Comparison of ENCODE assay signal across 8 mouse cellular contexts in the genomic region with DNA sequence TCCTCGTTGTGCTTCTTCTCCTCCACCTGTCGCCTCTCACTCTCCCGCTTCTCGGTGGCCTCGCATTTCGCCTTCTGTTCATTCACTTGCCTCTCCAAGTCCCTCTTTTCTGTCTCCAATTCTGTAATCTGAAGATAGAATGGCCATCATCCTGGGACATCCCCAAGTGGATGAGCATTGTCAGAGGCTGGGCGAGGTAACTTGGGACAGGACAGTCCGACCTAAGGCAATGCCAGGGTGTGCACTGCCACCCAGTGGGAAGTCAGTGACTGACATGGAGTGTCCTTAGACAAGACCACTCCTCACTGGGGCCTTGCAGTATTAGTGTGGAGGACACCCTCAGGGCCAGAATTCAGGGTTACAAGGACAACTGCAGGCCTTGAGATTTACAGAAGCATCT. TPM values are rescaled to one million over a fixed set of nuclear protein-coding genes. Genes with fewer than 3 reads are reported as not detected.
DNase-seq lines count a peak whose midpoint lies in the region; ATAC-seq and TF ChIP-seq lines count a peak whose summit lies in the region.

No protein-coding gene starts in this region.

- no peak overlapping the region for H3K4me3 ChIP-seq in CH12.LX (replicated peaks in 1 of 3; ENCODE audit: low read depth in 2 of 3, low read length in 2 of 3, poor library complexity in 1 of 3)
- H3K4me3 ChIP-seq in forebrain, embryonic 14.5 days (ENCODE audit: low read depth, low read length): no peak overlapping the region
- H3K4me3 ChIP-seq in lung, embryonic 14.5 days (ENCODE audit: low read depth, low read length): no peak overlapping the region
- H3K4me3 ChIP-seq in olfactory bulb, adult 2 months (ENCODE audit: insufficient read depth, low read depth, low read length): no peak overlapping the region

- dilution Hi-C loops in CH12.LX (cut with MboI; ENCODE audit: extremely low pct_ligation_motif_present, extremely low pct_unique_long_range_greater_than_20kb, low sequenced_read_pairs): loop anchor here (25.0 kb wide), 1 partner anchor 97 kb away; no protein-coding TSS in a partner anchor

- no peak overlapping the region for H3K27ac ChIP-seq in CH12.LX (ENCODE audit: insufficient read depth, low read depth)
- no peak overlapping the region for H3K27ac ChIP-seq in forebrain, embryonic 14.5 days (ENCODE audit: low read depth, low read length)
- no peak overlapping the region for H3K27ac ChIP-seq in lung, embryonic 14.5 days (ENCODE audit: low read depth)
- H3K27ac ChIP-seq in olfactory bulb, adult 2 months (ENCODE audit: insufficient read depth, low read depth, low read length): no peak overlapping the region

- peaks cover 25 to 49% of the 10 kb centered on the region in 2 experiments for H3K36me3 ChIP-seq in CH12.LX (replicated peaks in 1 of 2; ENCODE audit: control insufficient read depth in 1 of 2, insufficient read depth in 1 of 2, low read length in 1 of 2)
- peaks cover 26% of the 10 kb centered on the region for H3K36me3 ChIP-seq in forebrain, embryonic 14.5 days (ENCODE audit: control insufficient read depth, insufficient read depth, low read length)
- peaks cover 24% of the 10 kb centered on the region for H3K36me3 ChIP-seq in lung, embryonic 14.5 days (ENCODE audit: insufficient read depth)

- WGBS in forebrain, embryonic 14.5 days: 2% methylated on average over 8 of the region's 8 CpGs
- WGBS in lung, embryonic 14.5 days: 2% methylated on average over 8 of the region's 8 CpGs
- 9% methylated on average over 8 of the region's 8 CpGs for WGBS in olfactory bulb, adult 2 months

- no peaks in the 10 kb centered on the region for H3K27me3 ChIP-seq in CH12.LX (replicated peaks)
- H3K27me3 ChIP-seq in forebrain, embryonic 14.5 days (replicated peaks; ENCODE audit: control insufficient read depth, insufficient read depth, low read length): no peaks in the 10 kb centered on the region
- H3K27me3 ChIP-seq in lung, embryonic 14.5 days (ENCODE audit: insufficient read depth, low read length): no peaks in the 10 kb centered on the region

- peak; percentile 12 to 82; a peak in 2 of 4 replicates for TF ChIP-seq CTCF in CH12.LX (conservative IDR thresholded peaks at IDR 0.05 in 1 of 2, IDR thresholded peaks at IDR 0.05 in 1 of 2; ENCODE audit: low read depth in 2 of 2, low read length in 2 of 2)
- peak; percentile 90 for TF ChIP-seq CTCF in lung, embryonic 14.5 days (IDR thresholded peaks at IDR 0.05; ENCODE audit: low read depth)
- TF ChIP-seq CTCF in olfactory bulb, adult 2 months (IDR thresholded peaks at IDR 0.05; ENCODE audit: insufficient read depth, low read depth, low read length): peak; percentile 25; the same call in 1 of the 2 replicates

- H3K9me3 ChIP-seq in CH12.LX (replicated peaks; ENCODE audit: low read length): no peaks in the 10 kb centered on the region
- H3K9me3 ChIP-seq in forebrain, embryonic 14.5 days (replicated peaks; ENCODE audit: control insufficient read depth, low read length): no peaks in the 10 kb centered on the region
- H3K9me3 ChIP-seq in lung, embryonic 14.5 days (ENCODE audit: low read depth, low read length): no peaks in the 10 kb centered on the region

- H3K9ac ChIP-seq in CH12.LX (ENCODE audit: insufficient read depth, low read depth): no peak overlapping the region
- no peak overlapping the region for H3K9ac ChIP-seq in forebrain, embryonic 14.5 days (ENCODE audit: low read length)
- no peak overlapping the region for H3K9ac ChIP-seq in lung, embryonic 14.5 days

- peaks cover 10 to 15% of the 10 kb centered on the region in 2 experiments for H3K4me1 ChIP-seq in CH12.LX (ENCODE audit: control insufficient read depth in 1 of 2, insufficient read depth in 2 of 2)
- no peaks in the 10 kb centered on the region for H3K4me1 ChIP-seq in forebrain, embryonic 14.5 days (ENCODE audit: control insufficient read depth, insufficient read depth, low read length)
- H3K4me1 ChIP-seq in lung, embryonic 14.5 days (ENCODE audit: insufficient read depth): no peaks in the 10 kb centered on the region
- no peaks in the 10 kb centered on the region for H3K4me1 ChIP-seq in olfactory bulb, adult 2 months (ENCODE audit: control insufficient read depth, insufficient read depth, low read length)

- DNase-seq in CH12.LX (ENCODE audit: extremely low read depth): peak; percentile 42
- DNase-seq in adrenal gland, postnatal 14 days: peak; percentile 85
- peak; percentile 71 for DNase-seq in forebrain, embryonic 14.5 days (ENCODE audit: low spot score)
- DNase-seq in layer of hippocampus, adult 9-11 months: peak; percentile 48
- DNase-seq in lung, embryonic 14.5 days: peak; percentile 86
- DNase-seq in thymus, postnatal 14 days: peak; percentile 56

- no peak for TF ChIP-seq POLR2A in CH12.LX (IDR thresholded peaks at IDR 0.05; ENCODE audit: low read depth, low read length)
- TF ChIP-seq POLR2A in olfactory bulb, adult 2 months (IDR thresholded peaks at IDR 0.05; ENCODE audit: insufficient read depth, low read depth, low read length): no peak

- H3K4me2 ChIP-seq in CH12.LX (ENCODE audit: insufficient read depth, low read depth, poor library complexity, severe bottlenecking): peak overlapping the region; percentile 9; the same call in 1 of the 2 replicates
- H3K4me2 ChIP-seq in forebrain, embryonic 14.5 days (ENCODE audit: low read length): peak overlapping the region; percentile 24
- peak overlapping the region; percentile 52 for H3K4me2 ChIP-seq in lung, embryonic 14.5 days

- no peaks in the 10 kb centered on the region for H3K79me2 ChIP-seq in CH12.LX (replicated peaks; ENCODE audit: control insufficient read depth, extremely low read depth, insufficient read depth, poor library complexity, severe bottlenecking)

- no peak for TF ChIP-seq EP300 in CH12.LX (IDR thresholded peaks at IDR 0.05; ENCODE audit: low read length)

- ATAC-seq in forebrain, embryonic 14.5 days: peak; percentile 60
- peak; percentile 73 to 77; a peak in 3 of 4 replicates for ATAC-seq in hematopoietic stem cell, adult 5-6 weeks (replicated peaks in 1 of 2; ENCODE audit: insufficient read depth in 1 of 2, low FRiP score in 2 of 2, low TSS enrichment in 1 of 2, low read depth in 1 of 2, poor library complexity in 2 of 2, severe bottlenecking in 2 of 2)
- ATAC-seq in lung, embryonic 14.5 days (ENCODE audit: insufficient read depth): peak; percentile 90

- in situ Hi-C loops in CH12.LX (cut with MboI; ENCODE audit: low pct_ligation_motif_present, low pct_unique_long_range_greater_than_20kb, low sequenced_read_pairs): loop anchor here (25.0 kb wide), 1 partner anchor 297 kb away; no protein-coding TSS in a partner anchor

- TF ChIP-seq RAD21 in CH12.LX (IDR thresholded peaks at IDR 0.05; ENCODE audit: low read depth, low read length): peak; percentile 80

TF ChIP-seq in CH12.LX, 34 proteins besides CTCF, POLR2A, EP300 and RAD21:
- no peak for TF ChIP-seq GABPA (IDR thresholded peaks at IDR 0.05; ENCODE audit: insufficient replicate concordance, low read depth, low read length)
- peak; percentile 73 for TF ChIP-seq SMC3 (IDR thresholded peaks at IDR 0.05; ENCODE audit: low read depth, low read length)

RNA-seq across cellular contexts. Expression of a gene that starts 6.5 kb away (rescaled TPM):
- total RNA-seq in CH12.LX (2012; rRNA removed) (1.2 and 2.1 TPM in 2 replicates), CH12.LX (2014; rRNA removed) (1.1 and 1.3 TPM in 2 replicates)
- 2.3 and 2.7 TPM in 2 replicates for polyA plus RNA-seq in CH12.LX (2012; ENCODE audit: insufficient read length, low read depth)
- not detected in 2 replicates for total RNA-seq in adrenal gland, postnatal 14 days (2021)
- 1.1 and 1.3 TPM in 2 replicates for polyA plus RNA-seq in forebrain, embryonic 14.5 days (2014; fragmentation: Nextera tagmentation; extraction: Ambion mirVana)
- not detected in 2 replicates for total RNA-seq in hematopoietic stem cell, adult 5-6 weeks (2017)
- polyA plus RNA-seq in lung, embryonic 14.5 days (2014; fragmentation: Nextera tagmentation; extraction: Ambion mirVana): 0.13 and 0.42 TPM in 2 replicates
- not detected in 2 replicates for polyA plus RNA-seq in olfactory bulb, adult 2 months (2012; ENCODE audit: insufficient read depth, insufficient read length, low replicate concordance, missing spikeins)

RNA-seq across cellular contexts. Expression of a gene that starts 7.4 kb away (rescaled TPM):
- total RNA-seq in CH12.LX (2012; rRNA removed) (23.5 and 28.7 TPM in 2 replicates), CH12.LX (2014; rRNA removed) (38.8 and 46.6 TPM in 2 replicates)
- polyA plus RNA-seq in CH12.LX (2012; ENCODE audit: insufficient read length, low read depth): 25.0 and 25.8 TPM in 2 replicates
- 17.1 and 17.8 TPM in 2 replicates for total RNA-seq in adrenal gland, postnatal 14 days (2021)
- 28.9 and 31.3 TPM in 2 replicates for polyA plus RNA-seq in forebrain, embryonic 14.5 days (2014; fragmentation: Nextera tagmentation; extraction: Ambion mirVana)
- 26.7 and 36.9 TPM in 2 replicates for total RNA-seq in hematopoietic stem cell, adult 5-6 weeks (2017)
- 35.0 and 35.6 TPM in 2 replicates for polyA plus RNA-seq in lung, embryonic 14.5 days (2014; fragmentation: Nextera tagmentation; extraction: Ambion mirVana)
- polyA plus RNA-seq in olfactory bulb, adult 2 months (2012; ENCODE audit: insufficient read depth, insufficient read length, low replicate concordance, missing spikeins): not detected in 2 replicates

RNA-seq across cellular contexts. Expression of a gene that starts 25.9 kb away (rescaled TPM):
- total RNA-seq in CH12.LX (2012; rRNA removed) (29.3 and 37.5 TPM in 2 replicates), CH12.LX (2014; rRNA removed) (24.1 and 26.4 TPM in 2 replicates)
- 52.8 and 53.8 TPM in 2 replicates for polyA plus RNA-seq in CH12.LX (2012; ENCODE audit: insufficient read length, low read depth)
- total RNA-seq in adrenal gland, postnatal 14 days (2021): 28.9 and 33.0 TPM in 2 replicates
- polyA plus RNA-seq in forebrain, embryonic 14.5 days (2014; fragmentation: Nextera tagmentation; extraction: Ambion mirVana): 153 and 164 TPM in 2 replicates
- total RNA-seq in hematopoietic stem cell, adult 5-6 weeks (2017): 44.0 and 68.0 TPM in 2 replicates
- 63.5 and 65.2 TPM in 2 replicates for polyA plus RNA-seq in lung, embryonic 14.5 days (2014; fragmentation: Nextera tagmentation; extraction: Ambion mirVana)
- polyA plus RNA-seq in olfactory bulb, adult 2 months (2012; ENCODE audit: insufficient read depth, insufficient read length, low replicate concordance, missing spikeins): not detected in 2 replicates

RNA-seq across cellular contexts. Expression of a gene that starts 42.6 kb away (rescaled TPM):
- total RNA-seq in CH12.LX (2012; rRNA removed) (65.0 and 79.1 TPM in 2 replicates), CH12.LX (2014; rRNA removed) (66.8 and 80.4 TPM in 2 replicates)
- 139 and 162 TPM in 2 replicates for polyA plus RNA-seq in CH12.LX (2012; ENCODE audit: insufficient read length, low read depth)
- 53.7 and 64.9 TPM in 2 replicates for total RNA-seq in adrenal gland, postnatal 14 days (2021)
- 86.4 and 95.0 TPM in 2 replicates for polyA plus RNA-seq in forebrain, embryonic 14.5 days (2014; fragmentation: Nextera tagmentation; extraction: Ambion mirVana)
- total RNA-seq in hematopoietic stem cell, adult 5-6 weeks (2017): 161 and 225 TPM in 2 replicates
- polyA plus RNA-seq in lung, embryonic 14.5 days (2014; fragmentation: Nextera tagmentation; extraction: Ambion mirVana): 80.7 and 81.9 TPM in 2 replicates
- polyA plus RNA-seq in olfactory bulb, adult 2 months (2012; ENCODE audit: insufficient read depth, insufficient read length, low replicate concordance, missing spikeins): not detected in 2 replicates

Comparison
In these comparisons a context has a peak if more than half of its experiments do, and no peak if none do; other contexts are left out.
1. CTCF ChIP-seq: peak in every context shown above with its lines; median percentile 90 in lung, embryonic 14.5 days; 47 in CH12.LX; 25 in olfactory bulb, adult 2 months.
2. RNA of a gene that starts 25.9 kb away (polyA plus RNA-seq): 153 to 164 TPM in forebrain, embryonic 14.5 days, 63.5 to 65.2 TPM in lung, embryonic 14.5 days and 52.8 to 53.8 TPM in CH12.LX; not detected in olfactory bulb, adult 2 months; every median in the first group is over 10 times any median in the second.
3. Peak in every context shown above with its lines, with median percentiles within 50 percentile points of each other: DNase-seq, H3K4me2 ChIP-seq and ATAC-seq.